Mouse (Mus musculus): ENCODE results near the gene Cyp11a1.

Gene Cyp11a1

DNA sequence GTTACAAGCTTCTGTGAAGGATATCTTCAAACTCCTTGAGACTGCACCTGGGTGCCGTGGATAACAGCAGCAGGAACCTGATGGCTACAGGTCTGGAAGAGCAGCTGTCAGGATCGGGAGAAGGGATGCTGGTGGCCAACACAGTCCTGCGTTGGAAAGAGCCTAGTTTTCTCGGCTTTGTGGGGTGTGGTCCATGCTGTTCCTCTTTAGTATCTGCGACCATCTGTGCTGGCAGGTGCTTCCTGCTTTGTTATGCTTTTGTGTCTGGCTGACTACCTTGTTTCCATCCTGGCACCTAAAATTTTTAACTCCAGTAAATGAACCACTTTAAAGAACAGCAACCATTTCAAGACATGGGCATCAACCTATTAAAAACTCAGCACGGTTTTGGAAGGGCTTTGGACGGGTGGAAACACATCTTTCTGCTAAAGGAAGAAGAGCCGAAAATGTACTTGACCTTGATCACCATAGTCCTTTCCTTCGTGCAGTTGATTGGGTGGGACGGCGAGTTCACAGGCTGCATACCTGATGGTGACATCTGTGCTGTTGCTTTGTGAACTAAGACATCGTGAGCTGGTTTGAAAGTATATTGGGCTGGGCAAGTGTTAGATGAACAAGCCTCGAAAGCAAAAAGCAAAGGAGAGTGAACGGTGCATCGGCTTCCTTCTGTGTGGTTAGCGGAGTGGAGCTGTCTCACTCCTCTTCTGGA, at the start of gene Cyp11a1:
Cyp11a1 (plus strand) TSS at position 659 of the 709 bp plus-strand sequence.
- no peak for TF ChIP-seq GATA4 (IDR thresholded peaks at IDR 0.05; ENCODE audit: insufficient replicate concordance, low read length)

DNA sequence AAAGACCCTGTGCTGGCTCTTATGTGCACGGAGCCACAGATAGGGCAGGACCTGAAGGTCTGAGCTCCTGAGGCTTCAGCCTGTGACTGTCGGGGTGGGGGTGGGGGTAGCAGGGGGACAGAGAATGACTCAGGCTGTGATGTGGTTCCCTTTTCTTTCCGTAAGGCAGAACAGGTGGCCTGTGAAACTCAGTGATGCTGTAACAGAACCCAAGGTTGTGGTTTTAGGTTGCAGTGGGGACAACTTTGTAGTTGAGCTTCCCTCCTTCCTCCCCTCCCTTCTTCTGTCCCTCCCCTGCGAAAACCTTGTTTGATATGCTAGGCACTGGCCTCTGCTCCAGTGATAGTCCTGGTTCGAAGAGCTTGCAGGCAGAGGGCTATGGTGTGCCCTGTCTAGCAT, 49.4 kb upstream of the Cyp11a1 start:
- no peak for TF ChIP-seq GATA4 (IDR thresholded peaks at IDR 0.05; ENCODE audit: insufficient replicate concordance, low read length)

DNA sequence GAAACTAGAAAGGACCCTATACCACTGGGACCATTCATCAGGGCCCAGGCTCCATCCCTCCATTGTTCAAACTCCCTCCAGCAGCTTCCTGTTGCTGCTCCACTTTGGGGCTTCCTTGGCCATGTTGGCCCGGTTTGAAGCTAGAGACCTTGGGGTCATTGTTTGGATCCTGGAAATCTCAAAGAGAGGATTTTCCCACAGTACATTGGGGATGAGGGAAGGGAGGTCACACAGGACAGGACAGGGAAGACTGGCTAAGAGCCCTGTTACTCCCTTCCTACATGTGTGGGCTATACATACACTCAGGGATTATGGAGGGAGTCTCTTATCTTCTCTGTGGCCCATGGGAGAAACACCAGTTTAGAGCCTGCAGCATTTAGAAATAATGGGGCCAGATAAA, 47.6 kb upstream of the Cyp11a1 start:
- TF ChIP-seq GATA4 (IDR thresholded peaks at IDR 0.05; ENCODE audit: insufficient replicate concordance, low read length) = no peak

DNA sequence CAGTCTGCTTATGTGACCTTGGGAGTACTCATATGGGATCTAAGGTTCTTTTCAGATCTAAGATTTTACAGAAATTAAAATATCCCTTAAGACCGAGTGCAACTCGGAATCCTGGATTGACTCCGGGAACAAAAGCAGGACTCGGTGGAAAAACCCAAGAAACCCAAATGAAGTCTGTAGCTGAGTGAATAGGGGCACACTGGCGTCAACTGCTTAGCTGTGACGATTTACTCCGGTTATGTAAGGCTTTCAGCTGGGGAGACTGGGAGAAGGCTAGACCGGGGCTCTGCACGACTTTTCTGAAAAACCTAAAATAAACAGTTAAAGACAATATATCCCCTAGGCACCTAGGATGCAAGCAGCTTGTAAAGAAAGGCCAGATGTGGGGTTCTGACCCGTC, 46.8 kb upstream of the Cyp11a1 start:
- no peak for TF ChIP-seq GATA4 (IDR thresholded peaks at IDR 0.05; ENCODE audit: insufficient replicate concordance, low read length)

DNA sequence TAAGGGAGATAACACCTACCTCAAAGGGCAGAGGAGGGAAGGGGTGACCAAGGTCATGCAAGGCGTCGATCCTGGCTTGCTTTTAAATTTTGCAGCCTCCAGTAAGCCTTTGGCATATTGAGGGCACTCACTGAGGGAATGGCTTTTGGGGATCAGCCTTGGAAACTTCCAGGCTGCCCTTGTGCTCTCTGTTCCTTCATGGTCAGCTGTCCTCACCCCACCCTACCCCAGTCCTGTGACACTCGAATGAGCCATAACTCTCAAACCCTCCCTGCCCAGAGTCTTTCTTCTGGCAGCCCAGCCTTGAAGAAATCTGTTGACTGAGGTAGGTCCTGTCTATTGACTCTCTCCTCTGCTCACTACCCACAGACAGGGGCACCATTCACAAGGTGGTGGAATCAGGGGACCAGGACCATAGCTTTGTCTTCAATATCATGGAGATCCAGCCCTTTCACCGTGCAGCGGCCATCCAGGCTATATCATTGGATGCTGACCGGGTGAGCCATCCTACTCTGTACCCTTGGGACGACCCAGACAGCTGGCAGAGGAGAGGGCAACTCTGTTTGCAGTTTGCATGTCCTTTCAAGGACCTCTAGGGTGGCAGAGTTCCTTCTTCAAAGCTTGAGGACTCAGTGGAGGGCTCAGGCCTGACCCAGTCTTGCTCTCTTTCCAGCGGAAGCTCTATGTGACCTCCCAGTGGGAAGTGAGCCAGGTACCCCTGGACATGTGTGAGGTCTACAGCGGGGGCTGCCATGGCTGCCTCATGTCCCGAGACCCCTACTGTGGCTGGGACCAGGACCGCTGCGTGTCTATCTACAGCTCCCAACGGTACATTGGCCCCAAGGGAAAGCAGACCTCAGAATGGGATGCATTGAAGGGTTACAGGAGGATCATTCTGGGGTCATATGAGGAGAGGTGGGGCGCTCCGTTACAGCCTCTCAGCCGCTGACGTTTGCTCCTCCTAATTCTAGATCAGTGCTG, 46.0 kb upstream of the Cyp11a1 start:
- no peak for TF ChIP-seq GATA4 (IDR thresholded peaks at IDR 0.05; ENCODE audit: insufficient replicate concordance, low read length)

DNA sequence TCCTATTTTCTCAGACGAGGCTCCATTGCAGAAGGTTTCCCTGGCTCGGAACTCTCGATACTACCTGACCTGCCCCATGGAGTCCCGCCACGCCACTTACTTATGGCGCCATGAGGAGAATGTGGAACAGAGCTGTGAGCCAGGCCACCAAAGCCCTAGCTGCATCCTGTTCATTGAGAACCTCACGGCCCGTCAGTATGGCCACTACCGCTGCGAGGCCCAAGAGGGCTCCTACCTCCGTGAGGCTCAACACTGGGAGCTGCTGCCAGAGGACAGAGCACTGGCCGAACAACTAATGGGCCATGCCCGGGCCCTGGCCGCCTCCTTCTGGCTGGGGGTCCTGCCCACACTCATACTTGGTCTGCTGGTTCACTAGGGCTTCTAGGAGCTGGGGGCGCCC, 45.0 kb upstream of the Cyp11a1 start:
- TF ChIP-seq GATA4 (IDR thresholded peaks at IDR 0.05; ENCODE audit: insufficient replicate concordance, low read length) = no peak

DNA sequence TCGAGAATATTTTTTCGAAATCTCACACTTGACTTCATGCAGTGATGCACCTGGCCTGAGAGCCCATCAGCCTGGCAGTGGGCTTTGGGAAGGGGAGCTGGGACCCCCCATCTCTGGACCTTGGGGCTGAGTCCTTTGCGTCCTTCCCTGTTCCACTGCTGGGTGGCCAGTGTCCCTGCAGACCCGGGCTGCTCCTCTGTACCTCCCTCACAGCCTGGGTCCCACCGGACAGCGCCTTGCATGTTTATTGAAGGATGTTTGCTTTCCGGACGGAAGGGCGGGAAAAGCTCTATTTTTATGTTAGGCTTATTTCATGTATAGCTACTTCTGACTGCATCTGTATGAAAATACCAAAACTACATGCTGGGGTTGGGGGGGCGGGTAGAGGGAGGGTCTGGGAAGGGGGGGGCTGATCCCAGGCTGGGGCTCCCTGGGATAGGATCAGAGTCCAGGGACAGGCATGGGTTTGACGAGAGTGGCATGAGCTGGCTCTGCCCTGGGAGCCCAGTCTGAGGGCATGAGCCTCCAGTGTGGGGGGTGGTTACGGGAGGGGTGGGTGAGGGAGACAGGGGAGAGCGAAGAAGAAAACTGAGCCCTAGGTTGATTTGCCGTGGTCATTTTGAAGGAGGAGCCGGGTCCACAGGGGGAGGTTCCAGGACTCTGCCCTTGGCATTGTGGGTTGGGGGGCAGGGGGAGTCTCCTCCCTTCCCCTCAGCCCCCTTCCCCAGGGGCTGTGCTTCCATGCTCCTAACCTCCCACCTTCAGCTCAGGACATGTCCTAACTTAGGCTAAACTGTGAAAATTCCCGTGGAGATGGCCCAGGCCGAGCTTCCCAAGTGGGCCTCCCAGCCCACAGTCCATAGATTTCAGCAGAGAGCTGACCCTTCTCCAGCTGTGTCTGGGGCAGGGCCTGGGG, 44.1 kb upstream of the Cyp11a1 start:
- no peak for TF ChIP-seq GATA4 (IDR thresholded peaks at IDR 0.05; ENCODE audit: insufficient replicate concordance, low read length)

DNA sequence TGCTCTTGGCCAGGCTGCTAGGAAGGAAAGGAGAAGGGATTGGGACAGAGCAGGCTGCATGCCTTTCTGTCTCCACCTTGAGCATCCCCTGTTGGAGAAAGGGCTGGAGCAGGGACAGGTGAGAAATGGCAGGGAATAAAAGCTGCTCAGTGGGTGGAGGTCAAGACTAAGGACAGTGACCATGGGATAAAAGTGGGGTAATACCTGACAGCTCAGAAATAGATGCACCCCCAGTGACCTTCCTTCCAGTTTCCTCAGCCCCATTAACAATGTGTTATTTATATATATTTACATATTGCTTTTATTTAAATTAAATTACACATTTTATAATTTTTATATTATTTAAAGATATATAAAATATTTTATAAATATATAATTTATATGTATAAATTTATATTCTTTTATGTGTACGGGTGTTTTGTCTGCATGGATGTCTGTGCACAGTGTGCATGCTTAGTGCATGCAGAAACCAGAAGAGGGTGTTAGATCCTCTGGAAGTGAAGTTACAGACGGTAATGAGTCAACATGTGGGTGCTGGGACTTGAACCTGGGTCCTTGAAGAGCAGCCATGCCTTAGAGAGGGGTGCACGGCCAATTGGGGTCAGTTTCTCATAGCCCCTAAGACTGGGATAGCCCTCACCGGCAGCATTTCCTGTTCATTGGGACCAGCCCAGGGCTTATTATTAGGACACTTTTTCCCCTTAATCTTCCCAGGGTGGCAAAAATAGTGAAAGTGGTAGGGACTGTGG, 42.8 kb upstream of the Cyp11a1 start:
- no peak for TF ChIP-seq GATA4 (IDR thresholded peaks at IDR 0.05; ENCODE audit: insufficient replicate concordance, low read length)

DNA sequence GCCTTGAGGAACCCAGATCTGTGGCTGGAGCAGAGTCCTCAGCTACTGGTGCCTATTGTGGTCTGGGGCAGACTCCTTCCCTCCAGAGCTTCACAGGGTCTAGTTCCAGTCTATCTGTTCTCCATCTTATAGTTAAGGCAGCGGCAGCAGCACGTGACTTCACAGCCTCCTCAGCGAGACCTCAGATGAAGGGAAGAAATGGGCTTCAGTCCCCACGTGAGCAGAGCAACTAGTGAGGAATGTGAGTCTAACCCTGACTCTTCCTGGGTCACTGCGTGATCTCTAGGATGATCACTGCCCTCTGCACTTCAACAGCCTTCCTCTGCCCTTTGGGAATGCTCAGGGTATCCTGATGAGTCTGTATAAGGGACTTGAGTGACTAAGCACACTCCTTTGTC, 42.2 kb upstream of the Cyp11a1 start:
- TF ChIP-seq GATA4 (IDR thresholded peaks at IDR 0.05; ENCODE audit: insufficient replicate concordance, low read length) = no peak

DNA sequence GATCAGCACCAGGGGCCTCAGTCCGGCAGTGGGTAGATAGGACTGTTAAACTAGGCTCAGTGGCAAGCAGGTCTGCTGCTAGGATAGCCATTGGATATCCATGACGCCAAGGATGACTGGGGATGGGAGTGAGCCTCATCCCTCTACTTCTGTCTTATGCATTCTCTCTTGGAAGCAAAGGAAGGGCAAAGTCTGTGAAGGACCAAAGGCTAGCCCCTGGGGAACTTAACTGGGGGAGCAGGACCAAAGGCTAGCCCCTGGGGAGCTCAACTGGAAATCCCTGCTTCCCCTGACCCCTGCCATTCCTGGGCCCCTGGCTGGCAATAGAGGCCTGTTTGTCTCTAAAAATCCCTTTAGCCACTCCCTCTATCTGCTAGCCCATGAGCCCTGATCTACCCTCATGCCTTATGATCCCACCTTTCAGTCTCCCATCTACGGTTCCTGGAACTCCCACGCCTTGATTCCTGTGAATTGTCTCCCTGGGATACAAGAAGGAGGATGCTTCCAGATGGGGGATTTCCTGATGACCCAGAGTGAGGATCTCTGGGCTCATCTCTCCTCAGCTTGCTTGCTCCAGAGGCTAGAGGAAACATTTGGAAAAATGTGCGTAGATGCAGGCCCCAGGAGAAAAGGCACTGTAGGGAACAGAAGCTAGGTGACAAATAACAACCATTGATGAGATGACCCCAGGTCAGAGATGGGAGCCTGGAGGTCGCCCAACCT, 41.5 kb upstream of the Cyp11a1 start:
- no peak for TF ChIP-seq GATA4 (IDR thresholded peaks at IDR 0.05; ENCODE audit: insufficient replicate concordance, low read length)

DNA sequence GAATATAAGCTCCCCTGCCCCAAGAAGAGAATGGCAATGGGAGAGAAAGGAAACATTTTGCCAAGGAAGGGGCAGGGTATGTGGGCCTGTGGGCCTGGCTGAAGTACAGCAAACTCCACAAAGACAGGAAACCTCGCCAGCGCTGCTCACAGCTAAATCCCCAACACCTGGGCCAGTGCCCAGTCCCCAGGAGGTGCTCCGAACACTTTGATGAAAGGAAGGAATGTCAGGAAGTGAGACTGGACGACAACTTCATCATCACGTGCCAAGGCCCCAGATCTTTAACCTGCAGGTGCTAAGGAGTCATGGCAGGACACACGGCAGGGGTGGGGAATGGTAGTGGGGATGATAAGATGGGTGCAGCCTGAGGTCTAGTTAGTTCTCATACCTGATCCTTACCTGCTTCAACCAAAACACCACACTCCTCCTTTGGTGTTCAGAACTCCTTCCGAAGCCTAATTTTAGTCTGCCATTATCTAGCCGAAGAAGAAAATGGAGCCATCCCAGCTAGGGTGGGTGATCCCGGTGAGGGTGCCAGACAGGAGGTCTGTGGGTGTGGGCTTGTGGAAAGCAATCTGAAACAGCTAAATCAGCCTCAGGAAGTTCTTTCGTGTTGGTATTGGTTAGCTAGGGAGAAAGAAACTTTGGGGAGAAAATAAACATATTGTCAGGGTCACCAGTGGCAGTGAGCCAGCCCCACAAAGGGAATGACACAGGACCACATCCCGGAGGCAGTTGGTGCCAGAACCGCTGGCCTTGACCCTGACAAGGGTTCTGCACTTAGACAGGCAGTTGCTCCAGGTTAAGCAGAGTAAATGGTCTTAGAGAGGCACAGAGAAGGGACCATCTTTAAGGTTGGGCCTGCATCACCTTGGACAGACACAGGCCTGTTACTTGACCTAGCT, 40.7 kb upstream of the Cyp11a1 start:
- TF ChIP-seq GATA4 (IDR thresholded peaks at IDR 0.05; ENCODE audit: insufficient replicate concordance, low read length) = no peak

DNA sequence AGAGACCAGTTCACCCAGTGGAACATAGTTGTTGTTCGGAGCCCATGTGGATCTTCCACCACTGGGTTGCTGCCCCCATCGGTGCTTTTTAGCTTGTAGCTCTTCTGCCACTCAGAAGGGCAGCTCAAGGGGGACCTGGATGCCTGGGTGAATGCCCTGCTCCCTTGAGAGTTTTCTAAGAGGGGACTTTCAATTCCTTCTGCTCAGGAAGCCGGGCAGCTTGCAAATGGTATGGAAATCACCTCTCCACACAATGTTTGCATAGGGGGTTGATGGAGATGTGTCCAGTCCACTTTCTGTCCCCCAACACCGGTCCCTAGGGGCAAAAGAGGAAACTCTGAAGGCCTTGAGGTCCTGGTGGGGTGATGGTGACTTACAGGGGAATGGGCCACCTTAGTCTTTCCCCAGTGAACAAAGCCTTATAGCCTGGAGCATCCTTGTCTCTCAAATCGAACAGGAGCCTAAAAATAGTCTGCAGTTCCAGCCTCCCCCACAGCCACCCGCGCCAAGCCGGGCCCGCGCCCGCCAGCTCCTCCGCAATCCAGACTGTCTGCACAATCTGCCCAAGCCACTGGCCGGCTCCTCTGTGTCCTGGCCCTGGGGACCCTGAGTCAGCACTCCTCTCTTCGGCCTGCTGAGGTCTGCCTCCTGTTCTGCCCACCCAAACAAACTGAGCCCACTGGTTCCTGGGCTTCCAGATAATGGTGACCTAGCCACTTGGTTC, 38.8 kb upstream of the Cyp11a1 start:
- no peak for TF ChIP-seq GATA4 (IDR thresholded peaks at IDR 0.05; ENCODE audit: insufficient replicate concordance, low read length)
